Comparison of ENCODE assay signal across 14 mouse cellular contexts in the genomic region with DNA sequence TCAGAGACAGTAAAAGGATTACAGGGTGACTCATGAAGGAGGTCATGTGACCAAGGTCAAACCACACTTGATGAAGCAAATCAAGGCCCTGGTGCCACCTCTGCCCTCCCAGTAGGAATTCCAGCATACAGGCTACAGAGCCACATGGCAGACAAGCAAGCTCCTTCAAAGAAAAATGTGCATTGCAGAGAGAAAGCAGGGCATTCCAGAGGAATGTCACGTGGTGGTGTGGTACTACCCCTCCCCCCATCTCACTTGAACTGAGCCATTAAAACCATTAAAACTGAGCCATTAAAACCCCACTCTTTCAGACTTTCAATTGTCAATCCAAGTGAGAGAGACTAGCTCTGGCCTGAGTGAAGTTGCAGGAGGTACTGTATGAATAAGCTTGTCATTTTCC.
A peak's percentile ranks its signal among the peaks of the same experiment; 100 is the strongest.
DNase-seq lines count a peak whose midpoint lies in the region; ATAC-seq and TF ChIP-seq lines count a peak whose summit lies in the region.
"Had no signal": no experiment of that assay in that cellular context is flagged by ENCODE, and none has a peak within 500 bp of the region (broad histone marks: within the 10 kb centered on the region; RNA-seq: fewer than 3 reads in every experiment).

No protein-coding gene starts in this region.

- H3K9me3 ChIP-seq in forebrain, embryonic 11.5 days (ENCODE audit: control insufficient read depth, low read length): no peaks in the 10 kb centered on the region
- no peaks in the 10 kb centered on the region for H3K9me3 ChIP-seq in forebrain, postnatal 0 days (ENCODE audit: low read length)
- H3K9me3 ChIP-seq: heart, embryonic 12.5 days; stomach, embryonic 15.5 days had no signal

- peak; percentile 61 for ATAC-seq in forebrain, embryonic 11.5 days (replicated peaks; ENCODE audit: low FRiP score)
- no peak for ATAC-seq in forebrain, postnatal 0 days
- no peak for ATAC-seq in cerebellum, adult (ENCODE audit: insufficient number of reproducible peaks, low FRiP score, low TSS enrichment)
- ATAC-seq: activated CD4-positive, CD25-positive, alpha-beta regulatory T cell, adult 4 months had no signal

- H3K36me3 ChIP-seq in forebrain, embryonic 11.5 days (ENCODE audit: control insufficient read depth, insufficient read depth, low read length): no peaks in the 10 kb centered on the region
- H3K36me3 ChIP-seq in forebrain, postnatal 0 days (ENCODE audit: insufficient read depth): no peaks in the 10 kb centered on the region
- no peaks in the 10 kb centered on the region for H3K36me3 ChIP-seq in myocyte (ENCODE audit: control insufficient read depth, insufficient read depth)
- H3K36me3 ChIP-seq: heart, embryonic 12.5 days; stomach, embryonic 15.5 days had no signal

- WGBS in forebrain, embryonic 11.5 days: 0% methylated on average over 1 of the region's 1 CpGs
- 7% methylated on average over 1 of the region's 1 CpGs for WGBS in forebrain, postnatal 0 days

- H3K27me3 ChIP-seq in forebrain, embryonic 11.5 days (ENCODE audit: control insufficient read depth, insufficient read depth, low read length): no peaks in the 10 kb centered on the region
- no peaks in the 10 kb centered on the region for H3K27me3 ChIP-seq in forebrain, postnatal 0 days (ENCODE audit: insufficient read depth, low read length)
- H3K27me3 ChIP-seq in myocyte (ENCODE audit: control insufficient read depth, insufficient read depth, insufficient read length): no peaks in the 10 kb centered on the region
- H3K27me3 ChIP-seq: heart, embryonic 12.5 days; stomach, embryonic 15.5 days had no signal

- no peak for TF ChIP-seq POLR2A in myocyte (IDR thresholded peaks at IDR 0.05; ENCODE audit: insufficient read length, low read depth)

- H3ac ChIP-seq in myocyte (ENCODE audit: control insufficient read depth, insufficient read length): no peak overlapping the region

- no peak overlapping the region for H3K9ac ChIP-seq in forebrain, embryonic 11.5 days (ENCODE audit: low read length)
- no peak overlapping the region for H3K9ac ChIP-seq in forebrain, postnatal 0 days
- H3K9ac ChIP-seq: heart, embryonic 12.5 days; stomach, embryonic 15.5 days had no signal

- TF ChIP-seq CTCF in forebrain, postnatal 0 days (IDR thresholded peaks at IDR 0.05; ENCODE audit: low read depth): no peak

- no peak overlapping the region for H3K27ac ChIP-seq in forebrain, embryonic 11.5 days (ENCODE audit: low read depth, low read length)
- no peak overlapping the region for H3K27ac ChIP-seq in forebrain, postnatal 0 days (ENCODE audit: low read depth, low read length)
- H3K27ac ChIP-seq: stomach, embryonic 15.5 days had no signal

- H3K4me3 ChIP-seq in forebrain, embryonic 11.5 days (ENCODE audit: low read depth, low read length): no peak overlapping the region
- no peak overlapping the region for H3K4me3 ChIP-seq in forebrain, postnatal 0 days (ENCODE audit: low read depth, low read length)
- H3K4me3 ChIP-seq in myocyte: no peak overlapping the region
- H3K4me3 ChIP-seq: heart, embryonic 12.5 days; stomach, embryonic 15.5 days had no signal

- H3K4me1 ChIP-seq in forebrain, embryonic 11.5 days (replicated peaks; ENCODE audit: control insufficient read depth, insufficient read depth, low read length): peaks cover 11% of the 10 kb centered on the region; the same call in 1 of the 2 replicates
- H3K4me1 ChIP-seq in forebrain, postnatal 0 days (ENCODE audit: insufficient read depth): peaks cover 5% of the 10 kb centered on the region; the same call in 1 of the 2 replicates
- H3K4me1 ChIP-seq: stomach, embryonic 15.5 days had no signal

- no peaks in the 10 kb centered on the region for H3K79me2 ChIP-seq in myocyte (ENCODE audit: control insufficient read depth, insufficient read depth)

- DNase-seq in forebrain, embryonic 11.5 days (ENCODE audit: low spot score): peak; percentile 51
- DNase-seq in forebrain, postnatal 0 days: no peak
- DNase-seq in lung, postnatal 36 days: peak; percentile 1
- no peak for DNase-seq in lung, postnatal 14 days
- peak; percentile 53 for DNase-seq in embryo, embryonic 10 days (ENCODE audit: low spot score)
- no peak for DNase-seq in frontal cortex, adult 2 months (ENCODE audit: extremely low spot score in 1 of 2, low spot score in 1 of 2)
- DNase-seq: cerebellum, adult 8-10 months; right cerebral cortex, postnatal 25 days had no signal

- H3K4me2 ChIP-seq in forebrain, embryonic 11.5 days (ENCODE audit: low read depth, low read length, severe bottlenecking): no peak overlapping the region
- H3K4me2 ChIP-seq in forebrain, postnatal 0 days (ENCODE audit: low read depth): no peak overlapping the region
- H3K4me2 ChIP-seq in myocyte (ENCODE audit: low read depth): no peak overlapping the region
- H3K4me2 ChIP-seq: heart, embryonic 12.5 days; liver, embryonic 11.5 days; stomach, embryonic 15.5 days had no signal

TF ChIP-seq in myocyte, 11 proteins besides CTCF, POLR2A, EP300 and RAD21:
- TF ChIP-seq USF1 (IDR thresholded peaks at IDR 0.05; ENCODE audit: low read depth) (peak; percentile 80), REST (IDR thresholded peaks at IDR 0.05; ENCODE audit: insufficient read depth, insufficient read length) (no peak)

Comparison
In these comparisons a context has a peak if more than half of its experiments do, and no peak if none do; other contexts are left out.
1. DNase-seq: peak in forebrain, embryonic 11.5 days (single experiment), lung, postnatal 36 days (single experiment) and embryo, embryonic 10 days (single experiment); none in forebrain, postnatal 0 days (single experiment), lung, postnatal 14 days (single experiment) and frontal cortex, adult 2 months (0 of 2).